Mouse (Mus musculus): ENCODE measurements at regions not wholly inside any gene's neighbourhood (a gene's known extent, or its start where the extent isn't known, plus 50 kb on each side); places are given as distances from the start of the nearest gene placed in this dataset.
"Not testable (repeated sequence)": the region's sequence is repeated elsewhere in the genome, so short reads cannot be mapped to it uniquely, and the experiment has no call there.

- H3K9ac ChIP-seq, result no peak overlapping the region
- no peaks in the 10 kb centered on the region for H3K36me3 ChIP-seq (ENCODE audit: insufficient read depth)
- WGBS, result 75% methylated on average over 3 of the region's 3 CpGs
- H3K4me1 ChIP-seq (ENCODE audit: insufficient read depth), result no peaks in the 10 kb centered on the region
- H3K9me3 ChIP-seq (ENCODE audit: low read depth, low read length), result no peaks in the 10 kb centered on the region
- H3K4me3 ChIP-seq (ENCODE audit: low read depth, low read length), result no peak overlapping the region
- ATAC-seq (ENCODE audit: insufficient read depth) (no peak), DNase-seq (no peak)
- TF ChIP-seq CTCF (IDR thresholded peaks at IDR 0.05; ENCODE audit: low read depth), result no peak
- H3K4me2 ChIP-seq, result no peak overlapping the region
- no peaks in the 10 kb centered on the region for H3K27me3 ChIP-seq (ENCODE audit: insufficient read depth, low read length)
- no peak overlapping the region for H3K27ac ChIP-seq (ENCODE audit: low read depth)
Measured at GRCm38 (mm10) chr10:26576153-26576552, 177.1 kb upstream of the Arhgap18 start.

GRCm38 (mm10) chr10:26577087-26577486 is 176.1 kb upstream of the Arhgap18 start:
- Histone ChIP-seq H3K4me2 (no peak overlapping the region), H3K9me3 (ENCODE audit: low read depth, low read length) (no peaks in the 10 kb centered on the region), H3K9ac (no peak overlapping the region), H3K27me3 (ENCODE audit: insufficient read depth, low read length) (no peaks in the 10 kb centered on the region), H3K4me3 (ENCODE audit: low read depth, low read length) (no peak overlapping the region), H3K36me3 (ENCODE audit: insufficient read depth) (no peaks in the 10 kb centered on the region), H3K27ac (ENCODE audit: low read depth) (no peak overlapping the region), H3K4me1 (ENCODE audit: insufficient read depth) (no peaks in the 10 kb centered on the region)
- no peak for TF ChIP-seq CTCF (IDR thresholded peaks at IDR 0.05; ENCODE audit: low read depth)
- WGBS, result 88% methylated on average over 2 of the region's 2 CpGs
- no peak for DNase-seq
- ATAC-seq (ENCODE audit: insufficient read depth), result no peak

DNA sequence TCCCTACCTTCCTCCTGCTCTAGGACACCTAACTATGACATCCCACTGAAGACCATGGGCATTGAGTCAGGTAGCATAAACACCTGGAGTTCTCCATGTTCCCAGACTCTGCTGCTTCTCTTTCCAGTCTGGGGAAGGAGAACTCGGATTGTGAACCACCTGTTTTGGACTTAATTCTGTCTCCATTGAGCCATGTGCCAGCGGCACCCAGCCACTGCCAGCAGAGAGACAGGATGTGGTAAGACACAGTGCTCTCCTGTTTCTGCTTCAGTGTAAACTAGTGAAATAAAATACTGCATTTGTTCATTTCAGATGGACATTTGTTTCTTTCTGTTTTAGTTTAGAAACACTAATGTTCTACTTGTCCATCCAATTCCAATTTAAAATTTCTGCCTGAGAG is 168.1 kb upstream of the Arhgap18 start:
- DNase-seq (no peak), ATAC-seq (ENCODE audit: insufficient read depth) (no peak)
- no peak overlapping the region for H3K4me2 ChIP-seq
- 72% methylated on average over 2 of the region's 2 CpGs for WGBS
- H3K9me3 ChIP-seq (ENCODE audit: low read depth, low read length), result no peaks in the 10 kb centered on the region
- no peaks in the 10 kb centered on the region for H3K4me1 ChIP-seq (ENCODE audit: insufficient read depth)
- H3K4me3 ChIP-seq (ENCODE audit: low read depth, low read length), result no peak overlapping the region
- no peaks in the 10 kb centered on the region for H3K36me3 ChIP-seq (ENCODE audit: insufficient read depth)
- no peak overlapping the region for H3K27ac ChIP-seq (ENCODE audit: low read depth)
- H3K9ac ChIP-seq, result no peak overlapping the region
- H3K27me3 ChIP-seq (ENCODE audit: insufficient read depth, low read length), result no peaks in the 10 kb centered on the region
- no peak for TF ChIP-seq CTCF (IDR thresholded peaks at IDR 0.05; ENCODE audit: low read depth)

DNA sequence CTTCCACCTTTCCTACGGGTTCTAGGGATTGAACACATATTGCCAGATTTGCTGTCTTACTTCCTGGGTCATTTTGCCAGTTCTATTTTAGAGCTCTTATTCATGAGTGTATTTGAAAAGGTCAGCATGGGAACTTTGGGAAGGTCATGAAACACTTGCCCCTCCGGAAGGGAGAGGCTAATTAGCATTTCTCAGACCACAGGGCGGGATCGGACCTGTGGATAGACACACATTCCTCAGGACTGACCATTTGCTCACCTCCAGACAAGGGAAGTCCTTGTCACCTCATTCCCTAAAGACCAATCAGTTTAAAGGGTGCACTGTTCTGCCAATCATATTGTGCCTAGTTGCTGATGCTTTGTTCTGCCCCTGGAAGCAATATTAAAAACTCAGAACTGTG is 146.1 kb upstream of the Arhgap18 start:
- not testable (repeated sequence) for ATAC-seq (ENCODE audit: insufficient read depth); H3K27me3 ChIP-seq (ENCODE audit: insufficient read depth, low read length); H3K9ac ChIP-seq; H3K4me1 ChIP-seq (ENCODE audit: insufficient read depth); H3K36me3 ChIP-seq (ENCODE audit: insufficient read depth); H3K9me3 ChIP-seq (ENCODE audit: low read depth, low read length); H3K4me3 ChIP-seq (ENCODE audit: low read depth, low read length); H3K4me2 ChIP-seq; H3K27ac ChIP-seq (ENCODE audit: low read depth); DNase-seq
- 57% methylated on average over 4 of the region's 4 CpGs for WGBS

GRCm38 (mm10) chr10:26611246-26611645 is 142.0 kb upstream of the Arhgap18 start:
- H3K9me3 ChIP-seq (ENCODE audit: low read depth, low read length), result no peaks in the 10 kb centered on the region
- DNase-seq, result no peak
- no peaks in the 10 kb centered on the region for H3K4me1 ChIP-seq (ENCODE audit: insufficient read depth)
- no peaks in the 10 kb centered on the region for H3K36me3 ChIP-seq (ENCODE audit: insufficient read depth)
- no peaks in the 10 kb centered on the region for H3K27me3 ChIP-seq (ENCODE audit: insufficient read depth, low read length)
- H3K4me3 ChIP-seq (ENCODE audit: low read depth, low read length), result no peak overlapping the region
- no peak overlapping the region for H3K27ac ChIP-seq (ENCODE audit: low read depth)
- ATAC-seq (ENCODE audit: insufficient read depth), result no peak
- H3K9ac ChIP-seq, result no peak overlapping the region
- TF ChIP-seq CTCF (IDR thresholded peaks at IDR 0.05; ENCODE audit: low read depth), result no peak
- H3K4me2 ChIP-seq, result no peak overlapping the region

DNA sequence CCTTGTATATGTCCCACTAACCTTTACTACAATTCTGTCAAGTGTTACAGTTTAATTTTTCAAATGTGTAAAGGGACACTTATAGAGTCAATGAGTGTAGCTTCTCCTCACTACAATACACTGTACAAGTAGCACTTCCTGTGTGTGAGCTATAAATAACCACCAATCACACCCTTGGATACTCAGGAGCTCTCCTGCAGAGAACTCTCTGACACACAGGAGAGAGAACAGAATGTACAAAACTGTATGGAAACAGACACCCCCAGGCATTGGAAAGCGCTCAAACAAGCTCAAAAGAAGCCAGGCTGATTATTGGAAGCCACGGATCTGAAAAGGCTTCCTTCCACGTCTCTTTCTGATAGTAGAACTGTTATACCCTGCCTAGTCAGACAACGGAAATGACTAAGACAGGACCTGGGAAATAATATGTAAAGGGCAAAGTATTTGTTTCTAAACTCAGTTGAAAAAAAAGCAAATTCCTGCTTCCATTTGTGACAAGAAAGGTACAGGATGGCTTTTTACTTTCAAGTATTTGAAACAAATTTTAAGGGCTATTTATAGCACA is 122.9 kb upstream of the Arhgap18 start:
- no peak for DNase-seq
- H3K9ac ChIP-seq, result no peak overlapping the region
- ATAC-seq (ENCODE audit: insufficient read depth), result no peak
- no peak overlapping the region for H3K27ac ChIP-seq (ENCODE audit: low read depth)
- no peaks in the 10 kb centered on the region for H3K27me3 ChIP-seq (ENCODE audit: insufficient read depth, low read length)
- H3K4me1 ChIP-seq (ENCODE audit: insufficient read depth), result no peaks in the 10 kb centered on the region
- WGBS, result 69% methylated on average over 4 of the region's 4 CpGs
- H3K9me3 ChIP-seq (ENCODE audit: low read depth, low read length), result no peaks in the 10 kb centered on the region
- H3K36me3 ChIP-seq (ENCODE audit: insufficient read depth), result no peaks in the 10 kb centered on the region
- no peak for TF ChIP-seq CTCF (IDR thresholded peaks at IDR 0.05; ENCODE audit: low read depth)
- H3K4me2 ChIP-seq, result no peak overlapping the region
- H3K4me3 ChIP-seq (ENCODE audit: low read depth, low read length), result no peak overlapping the region

GRCm38 (mm10) chr10:26632266-26632665 is 121.0 kb upstream of the Arhgap18 start:
- Histone ChIP-seq H3K4me3 (ENCODE audit: low read depth, low read length) (no peak overlapping the region), H3K9me3 (ENCODE audit: low read depth, low read length) (no peaks in the 10 kb centered on the region), H3K4me1 (ENCODE audit: insufficient read depth) (no peaks in the 10 kb centered on the region), H3K27me3 (ENCODE audit: insufficient read depth, low read length) (no peaks in the 10 kb centered on the region), H3K36me3 (ENCODE audit: insufficient read depth) (no peaks in the 10 kb centered on the region), H3K27ac (ENCODE audit: low read depth) (no peak overlapping the region), H3K4me2 (no peak overlapping the region), H3K9ac (no peak overlapping the region)
- TF ChIP-seq CTCF (IDR thresholded peaks at IDR 0.05; ENCODE audit: low read depth), result no peak
- no peak for ATAC-seq (ENCODE audit: insufficient read depth)
- 89% methylated on average over 5 of the region's 5 CpGs for WGBS
- no peak for DNase-seq

GRCm38 (mm10) chr10:26637459-26637858 is 115.8 kb upstream of the Arhgap18 start:
- WGBS, result 64% methylated on average over 3 of the region's 3 CpGs
- H3K27ac ChIP-seq (ENCODE audit: low read depth), result no peak overlapping the region
- no peaks in the 10 kb centered on the region for H3K36me3 ChIP-seq (ENCODE audit: insufficient read depth)
- no peak overlapping the region for H3K9ac ChIP-seq
- H3K4me2 ChIP-seq, result no peak overlapping the region
- DNase-seq (no peak), ATAC-seq (ENCODE audit: insufficient read depth) (no peak)
- H3K4me3 ChIP-seq (ENCODE audit: low read depth, low read length), result no peak overlapping the region
- H3K9me3 ChIP-seq (ENCODE audit: low read depth, low read length), result no peaks in the 10 kb centered on the region
- no peaks in the 10 kb centered on the region for H3K4me1 ChIP-seq (ENCODE audit: insufficient read depth)
- no peak for TF ChIP-seq CTCF (IDR thresholded peaks at IDR 0.05; ENCODE audit: low read depth)
- no peaks in the 10 kb centered on the region for H3K27me3 ChIP-seq (ENCODE audit: insufficient read depth, low read length)

Measured in lung, embryonic 14.5 days (tissue).